ENCODE assay signal across 7 mouse cellular contexts in genomic region chr13:20182239-20182825, GRCm38 (mm10).
DNase-seq lines count a peak whose midpoint lies in the region; ATAC-seq and TF ChIP-seq lines count a peak whose summit lies in the region.

No protein-coding gene starts in this region.

- DNase-seq in midbrain, embryonic 11.5 days (ENCODE audit: low spot score, missing footprints): no peak
- DNase-seq in embryonic facial prominence, embryonic 11.5 days (ENCODE audit: low spot score): peak; percentile 12
- DNase-seq in heart, postnatal 0 days (ENCODE audit: low spot score): no peak
- DNase-seq in spleen, postnatal 10 days (ENCODE audit: low spot score in 2 of 2): no peak
- DNase-seq in liver, embryonic 11.5 days (ENCODE audit: low spot score): no peak

- H3K27me3 ChIP-seq in midbrain, embryonic 13.5 days: no peaks in the 10 kb centered on the region
- H3K27me3 ChIP-seq in midbrain, embryonic 11.5 days (ENCODE audit: control insufficient read depth, insufficient read depth, low read length): no peaks in the 10 kb centered on the region
- no peaks in the 10 kb centered on the region for H3K27me3 ChIP-seq in embryonic facial prominence, embryonic 11.5 days (ENCODE audit: control insufficient read depth, insufficient read depth, low read length)
- no peaks in the 10 kb centered on the region for H3K27me3 ChIP-seq in heart, postnatal 0 days (ENCODE audit: control insufficient read depth, insufficient read depth, low read length)
- no peaks in the 10 kb centered on the region for H3K27me3 ChIP-seq in limb, embryonic 13.5 days
- peaks cover 6% of the 10 kb centered on the region; the same call in 1 of the 2 replicates for H3K27me3 ChIP-seq in liver, embryonic 11.5 days (replicated peaks; ENCODE audit: control insufficient read depth, insufficient read depth, low read length)

- TF ChIP-seq CTCF in heart, postnatal 0 days (IDR thresholded peaks at IDR 0.05; ENCODE audit: low read depth): 0 out of 2 replicates have a peak, but pooled peaks have one; percentile 4

- H3K9me3 ChIP-seq in midbrain, embryonic 13.5 days: no peaks in the 10 kb centered on the region
- H3K9me3 ChIP-seq in midbrain, embryonic 11.5 days (ENCODE audit: control insufficient read depth, low read length): no peaks in the 10 kb centered on the region
- no peaks in the 10 kb centered on the region for H3K9me3 ChIP-seq in embryonic facial prominence, embryonic 11.5 days (replicated peaks; ENCODE audit: control insufficient read depth, low read length)
- no peaks in the 10 kb centered on the region for H3K9me3 ChIP-seq in heart, postnatal 0 days (replicated peaks; ENCODE audit: control insufficient read depth, low read length)
- no peaks in the 10 kb centered on the region for H3K9me3 ChIP-seq in limb, embryonic 13.5 days
- no peaks in the 10 kb centered on the region for H3K9me3 ChIP-seq in liver, embryonic 11.5 days (ENCODE audit: control insufficient read depth, low read length)

- H3K9ac ChIP-seq in midbrain, embryonic 13.5 days (replicated peaks): no peak overlapping the region
- no peak overlapping the region for H3K9ac ChIP-seq in midbrain, embryonic 11.5 days (ENCODE audit: low read length)
- H3K9ac ChIP-seq in embryonic facial prominence, embryonic 11.5 days (replicated peaks; ENCODE audit: low read length): no peak overlapping the region
- H3K9ac ChIP-seq in heart, postnatal 0 days (replicated peaks; ENCODE audit: low read depth, low read length): no peak overlapping the region
- peak overlapping the region; percentile 13; the same call in 1 of the 2 replicates for H3K9ac ChIP-seq in limb, embryonic 13.5 days
- no peak overlapping the region for H3K9ac ChIP-seq in liver, embryonic 11.5 days (ENCODE audit: low read depth, low read length)

- H3K4me1 ChIP-seq in midbrain, embryonic 13.5 days (replicated peaks): peaks cover 19% of the 10 kb centered on the region
- 0 out of 2 replicates have a peak, but pooled peaks cover 3% of the 10 kb centered on the region for H3K4me1 ChIP-seq in midbrain, embryonic 11.5 days (ENCODE audit: control insufficient read depth, insufficient read depth, low read length)
- no peaks in the 10 kb centered on the region for H3K4me1 ChIP-seq in embryonic facial prominence, embryonic 11.5 days (ENCODE audit: control insufficient read depth, insufficient read depth, low read length)
- H3K4me1 ChIP-seq in heart, postnatal 0 days (ENCODE audit: control insufficient read depth, insufficient read depth): peaks cover 5% of the 10 kb centered on the region; the same call in 1 of the 2 replicates
- peaks cover 38% of the 10 kb centered on the region for H3K4me1 ChIP-seq in limb, embryonic 13.5 days
- H3K4me1 ChIP-seq in liver, embryonic 11.5 days (replicated peaks; ENCODE audit: control insufficient read depth, insufficient read depth, low read length): peaks cover 14% of the 10 kb centered on the region; the same call in 1 of the 2 replicates

- no peaks in the 10 kb centered on the region for H3K36me3 ChIP-seq in midbrain, embryonic 13.5 days
- H3K36me3 ChIP-seq in midbrain, embryonic 11.5 days (ENCODE audit: control insufficient read depth, insufficient read depth, low read length): no peaks in the 10 kb centered on the region
- no peaks in the 10 kb centered on the region for H3K36me3 ChIP-seq in embryonic facial prominence, embryonic 11.5 days (replicated peaks; ENCODE audit: control insufficient read depth, insufficient read depth, low read depth, low read length)
- H3K36me3 ChIP-seq in heart, postnatal 0 days (replicated peaks; ENCODE audit: control insufficient read depth, insufficient read depth, low read length): no peaks in the 10 kb centered on the region
- H3K36me3 ChIP-seq in limb, embryonic 13.5 days: no peaks in the 10 kb centered on the region
- H3K36me3 ChIP-seq in liver, embryonic 11.5 days (ENCODE audit: control insufficient read depth, insufficient read depth, low read length): no peaks in the 10 kb centered on the region

- 44% methylated on average over 6 of the region's 6 CpGs for WGBS in midbrain, embryonic 13.5 days
- WGBS in midbrain, embryonic 11.5 days: 49% methylated on average over 6 of the region's 6 CpGs
- 41% methylated on average over 6 of the region's 6 CpGs for WGBS in embryonic facial prominence, embryonic 11.5 days
- 87% methylated on average over 6 of the region's 6 CpGs for WGBS in heart, postnatal 0 days
- WGBS in limb, embryonic 13.5 days: 64% methylated on average over 6 of the region's 6 CpGs
- 79% methylated on average over 6 of the region's 6 CpGs for WGBS in liver, embryonic 11.5 days

- 0 out of 2 replicates have a peak, but pooled peaks have one; percentile 54 for ATAC-seq in midbrain, embryonic 13.5 days
- no peak for ATAC-seq in midbrain, embryonic 11.5 days (ENCODE audit: low FRiP score)
- peak; percentile 26; the same call in 1 of the 2 replicates for ATAC-seq in embryonic facial prominence, embryonic 11.5 days (replicated peaks; ENCODE audit: insufficient number of reproducible peaks, low FRiP score, low TSS enrichment, low read depth)
- ATAC-seq in heart, postnatal 0 days (ENCODE audit: insufficient read depth, low read depth): peak; percentile 44; the same call in 1 of the 2 replicates
- ATAC-seq in limb, embryonic 13.5 days (ENCODE audit: low FRiP score, low read depth): no peak
- ATAC-seq in liver, embryonic 11.5 days (replicated peaks; ENCODE audit: low FRiP score): no peak

- H3K27ac ChIP-seq in midbrain, embryonic 13.5 days: no peak overlapping the region
- H3K27ac ChIP-seq in midbrain, embryonic 11.5 days (ENCODE audit: low read depth, low read length): no peak overlapping the region
- no peak overlapping the region; the same call in 1 of the 2 replicates for H3K27ac ChIP-seq in embryonic facial prominence, embryonic 11.5 days (replicated peaks; ENCODE audit: low read depth, low read length)
- peak overlapping the region; percentile 60 for H3K27ac ChIP-seq in heart, postnatal 0 days (ENCODE audit: low read depth)
- peak overlapping the region; percentile 72; the same call in 1 of the 2 replicates for H3K27ac ChIP-seq in limb, embryonic 13.5 days
- H3K27ac ChIP-seq in liver, embryonic 11.5 days (ENCODE audit: low read depth, low read length): no peak overlapping the region

- H3K4me3 ChIP-seq in midbrain, embryonic 13.5 days (replicated peaks): no peak overlapping the region
- H3K4me3 ChIP-seq in midbrain, embryonic 11.5 days (ENCODE audit: low read depth, low read length): no peak overlapping the region
- H3K4me3 ChIP-seq in embryonic facial prominence, embryonic 11.5 days (ENCODE audit: low read depth, low read length): no peak overlapping the region
- H3K4me3 ChIP-seq in heart, postnatal 0 days (ENCODE audit: low read depth, low read length): no peak overlapping the region
- no peak overlapping the region for H3K4me3 ChIP-seq in limb, embryonic 13.5 days
- H3K4me3 ChIP-seq in liver, embryonic 11.5 days (ENCODE audit: low read depth, low read length): no peak overlapping the region

- no peak overlapping the region for H3K4me2 ChIP-seq in midbrain, embryonic 13.5 days (replicated peaks)
- H3K4me2 ChIP-seq in midbrain, embryonic 11.5 days: no peak overlapping the region
- H3K4me2 ChIP-seq in embryonic facial prominence, embryonic 11.5 days (ENCODE audit: low read depth, low read length): no peak overlapping the region
- H3K4me2 ChIP-seq in heart, postnatal 0 days (ENCODE audit: low read depth, low read length): no peak overlapping the region
- no peak overlapping the region for H3K4me2 ChIP-seq in limb, embryonic 13.5 days (replicated peaks)
- H3K4me2 ChIP-seq in liver, embryonic 11.5 days: no peak overlapping the region

- no peak for TF ChIP-seq EP300 in heart, postnatal 0 days (IDR thresholded peaks at IDR 0.05; ENCODE audit: low read depth)

Comparison
In these comparisons a context has a peak if more than half of its experiments do, and no peak if none do; other contexts are left out.
1. ATAC-seq: peak in midbrain, embryonic 13.5 days (single experiment), embryonic facial prominence, embryonic 11.5 days (single experiment) and heart, postnatal 0 days (single experiment); none in midbrain, embryonic 11.5 days (single experiment), limb, embryonic 13.5 days (single experiment) and liver, embryonic 11.5 days (single experiment).
2. H3K27ac ChIP-seq: peak in heart, postnatal 0 days (single experiment) and limb, embryonic 13.5 days (single experiment); none in midbrain, embryonic 13.5 days (single experiment), midbrain, embryonic 11.5 days (single experiment), embryonic facial prominence, embryonic 11.5 days (single experiment) and liver, embryonic 11.5 days (single experiment).